Mouse (Mus musculus) megakaryocyte, embryonic 14.5 days (primary cell): ENCODE results near the gene Poc1a.

Experiments
- FLI1 ChIP-seq: IDR thresholded peaks from 2 replicates; pipeline ENCODE4 v1.6.1; 2012; ENCODE audit warnings: low read length, inconsistent platforms, mixed read lengths
- GATA1 ChIP-seq: IDR thresholded peaks from 3 replicates; pipeline ENCODE4 v1.6.1; 2012; ENCODE audit warnings: mixed read lengths, low read length, inconsistent platforms, borderline replicate concordance

DNA sequence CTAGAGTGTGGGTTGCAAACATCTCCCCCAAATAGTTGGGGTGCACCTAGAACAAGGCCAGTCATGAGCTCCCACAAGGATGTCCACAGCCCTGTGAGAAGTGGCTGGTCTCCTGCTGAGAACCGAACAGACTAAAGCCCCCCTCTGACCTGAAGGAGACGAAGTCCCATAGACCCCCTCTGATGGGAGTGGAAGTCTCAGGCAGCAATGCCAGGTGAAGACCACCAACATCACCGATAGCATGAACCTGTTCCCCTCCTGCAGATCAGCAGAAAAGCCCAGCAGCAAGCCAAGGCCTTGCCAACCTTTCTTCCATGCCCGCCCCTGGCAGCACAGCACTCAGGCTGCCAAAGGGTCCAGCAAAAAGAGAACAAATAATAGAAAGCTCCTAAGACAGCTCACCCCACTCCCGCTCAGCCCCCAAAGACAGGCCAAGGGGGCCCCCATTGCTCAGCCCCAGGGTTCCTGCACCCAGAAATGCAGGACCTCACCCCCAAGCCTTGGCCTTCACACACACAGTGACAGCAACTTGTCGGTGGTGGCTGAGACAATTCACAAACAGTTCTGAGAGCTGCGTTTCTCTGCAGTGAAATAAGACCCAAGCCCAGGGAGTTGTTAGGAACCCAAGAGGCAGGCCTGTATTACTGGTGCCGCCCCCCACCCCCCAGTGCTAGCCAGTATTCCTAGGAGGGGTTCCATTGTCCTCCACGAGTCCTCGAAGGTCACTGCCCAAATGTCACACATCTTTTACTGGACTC is 74.5 kb downstream of the Poc1a start:
- TF ChIP-seq GATA1 = no peak
- TF ChIP-seq FLI1 = no peak
